Mouse (Mus musculus) ES-Bruce4 (cell line): ENCODE measurements at regions not wholly inside any gene's neighbourhood (a gene's known extent, or its start where the extent isn't known, plus 50 kb on each side); places are given as distances from the start of the nearest gene placed in this dataset.

Source experiments
- H3K27ac ChIP-seq: 2 replicates; pipeline ENCODE4 v1.5.1; 2012; ENCODE audit warnings: low read length, inconsistent platforms; ENCODE audit not compliant: insufficient read depth
- H3K27me3 ChIP-seq: 2 replicates; pipeline ENCODE4 v1.6.1; 2012; ENCODE audit warnings: mild to moderate bottlenecking, low read length, inconsistent platforms; ENCODE audit not compliant: control insufficient read depth, poor library complexity, insufficient read depth, severe bottlenecking
- H3K36me3 ChIP-seq: 2 replicates; pipeline ENCODE4 v1.6.1; 2012; ENCODE audit warnings: inconsistent platforms, mild to moderate bottlenecking, low read length, moderate library complexity; ENCODE audit not compliant: control insufficient read depth, poor library complexity, insufficient read depth, severe bottlenecking
- H3K4me1 ChIP-seq: one replicate; pipeline ENCODE4 v1.8.1; 2011; ENCODE audit warnings: low read length; ENCODE audit not compliant: control insufficient read depth, insufficient read depth
- H3K4me3 ChIP-seq: 2 replicates; pipeline ENCODE4 v1.5.1; 2011; ENCODE audit warnings: low read depth, mild to moderate bottlenecking, low read length
- H3K9ac ChIP-seq: 2 replicates; pipeline ENCODE4 v1.6.1; 2012; ENCODE audit warnings: low read depth, mild to moderate bottlenecking, inconsistent platforms; ENCODE audit not compliant: poor library complexity, severe bottlenecking
- H3K9me3 ChIP-seq: replicated peaks from 2 replicates; pipeline ENCODE4 v1.6.1; 2012; ENCODE audit warnings: mild to moderate bottlenecking, low read length, inconsistent platforms; ENCODE audit not compliant: control insufficient read depth, poor library complexity, insufficient read depth, severe bottlenecking
- CTCF ChIP-seq: IDR thresholded peaks from one replicate; pipeline ENCODE4 v1.8.1; 2011; ENCODE audit warnings: low read depth, low read length
- EP300 ChIP-seq: IDR thresholded peaks from 2 replicates; pipeline ENCODE4 v1.6.1; 2011; ENCODE audit warnings: low read depth, low read length; ENCODE audit not compliant: insufficient read depth
- POLR2A ChIP-seq: IDR thresholded peaks from one replicate; pipeline ENCODE4 v1.8.1; 2011; ENCODE audit warnings: low read length; ENCODE audit not compliant: insufficient read depth

- Histone ChIP-seq H3K27me3 (no peaks in the 10 kb centered on the region), H3K36me3 (no peaks in the 10 kb centered on the region), H3K9me3 (no peaks in the 10 kb centered on the region), H3K27ac (no peak overlapping the region), H3K4me1 (no peaks in the 10 kb centered on the region), H3K9ac (no peak overlapping the region), H3K4me3 (no peak overlapping the region)
- TF ChIP-seq POLR2A, result no peak
- TF ChIP-seq CTCF, result no peak
- TF ChIP-seq EP300, result no peak
Measured at GRCm38 (mm10) chr15:87398396-87398795, 145.7 kb upstream of the Fam19a5 start.

GRCm38 (mm10) chr15:87405689-87406088 lies 138.4 kb upstream of the Fam19a5 start:
- no peak overlapping the region for H3K4me3 ChIP-seq
- H3K27ac ChIP-seq, result no peak overlapping the region
- H3K9ac ChIP-seq, result no peak overlapping the region
- no peaks in the 10 kb centered on the region for H3K27me3 ChIP-seq
- no peaks in the 10 kb centered on the region for H3K36me3 ChIP-seq
- no peaks in the 10 kb centered on the region; the same call in 1 of the 2 replicates for H3K9me3 ChIP-seq
- TF ChIP-seq CTCF (no peak), EP300 (no peak), POLR2A (no peak)
- H3K4me1 ChIP-seq, result no peaks in the 10 kb centered on the region

- Histone ChIP-seq H3K9me3 (no peaks in the 10 kb centered on the region; the same call in 1 of the 2 replicates), H3K36me3 (no peaks in the 10 kb centered on the region), H3K4me3 (no peak overlapping the region), H3K27ac (no peak overlapping the region), H3K9ac (no peak overlapping the region), H3K4me1 (no peaks in the 10 kb centered on the region), H3K27me3 (no peaks in the 10 kb centered on the region)
- TF ChIP-seq POLR2A (no peak), CTCF (no peak), EP300 (no peak)
Measured at GRCm38 (mm10) chr15:87411978-87412377, 132.1 kb upstream of the Fam19a5 start.

- Histone ChIP-seq H3K4me1 (no peaks in the 10 kb centered on the region), H3K9ac (no peak overlapping the region)
Measured at GRCm38 (mm10) chr15:87415996-87416395, 128.1 kb upstream of the Fam19a5 start.

GRCm38 (mm10) chr15:87421743-87422142 lies 122.4 kb upstream of the Fam19a5 start:
- H3K27ac ChIP-seq, result no peak overlapping the region
- peaks cover 2% of the 10 kb centered on the region; the same call in 1 of the 2 replicates for H3K9me3 ChIP-seq
- no peaks in the 10 kb centered on the region for H3K27me3 ChIP-seq
- H3K36me3 ChIP-seq, result no peaks in the 10 kb centered on the region
- no peaks in the 10 kb centered on the region for H3K4me1 ChIP-seq
- TF ChIP-seq POLR2A (no peak), CTCF (no peak), EP300 (no peak)
- no peak overlapping the region for H3K4me3 ChIP-seq
- no peak overlapping the region for H3K9ac ChIP-seq

More at GRCm38 (mm10) chr15:87415996-87416395, 128.1 kb upstream of the Fam19a5 start:
- Histone ChIP-seq H3K4me3 (no peak overlapping the region), H3K36me3 (no peaks in the 10 kb centered on the region), H3K9me3 (no peaks in the 10 kb centered on the region), H3K27ac (no peak overlapping the region), H3K27me3 (no peaks in the 10 kb centered on the region)
- no peak for TF ChIP-seq POLR2A
- no peak for TF ChIP-seq EP300
- no peak for TF ChIP-seq CTCF

GRCm38 (mm10) chr15:87433306-87433705 lies 110.8 kb upstream of the Fam19a5 start:
- no peaks in the 10 kb centered on the region for H3K36me3 ChIP-seq
- H3K27me3 ChIP-seq, result no peaks in the 10 kb centered on the region
- no peaks in the 10 kb centered on the region for H3K9me3 ChIP-seq
- TF ChIP-seq CTCF (no peak), POLR2A (no peak), EP300 (no peak)
- H3K4me3 ChIP-seq, result no peak overlapping the region
- no peaks in the 10 kb centered on the region for H3K4me1 ChIP-seq
- H3K27ac ChIP-seq, result no peak overlapping the region
- no peak overlapping the region for H3K9ac ChIP-seq
